Mouse (Mus musculus): ENCODE measurements around the gene Spn. TPM values are rescaled to one million over a fixed set of nuclear protein-coding genes. Genes with fewer than 3 reads are reported as not detected.
A peak's percentile ranks its signal among the peaks of the same experiment; 100 is the strongest.

Spn gene
- polyA plus RNA-seq, 1 experiment from 2014 or later = 0.36 TPM

DNA sequence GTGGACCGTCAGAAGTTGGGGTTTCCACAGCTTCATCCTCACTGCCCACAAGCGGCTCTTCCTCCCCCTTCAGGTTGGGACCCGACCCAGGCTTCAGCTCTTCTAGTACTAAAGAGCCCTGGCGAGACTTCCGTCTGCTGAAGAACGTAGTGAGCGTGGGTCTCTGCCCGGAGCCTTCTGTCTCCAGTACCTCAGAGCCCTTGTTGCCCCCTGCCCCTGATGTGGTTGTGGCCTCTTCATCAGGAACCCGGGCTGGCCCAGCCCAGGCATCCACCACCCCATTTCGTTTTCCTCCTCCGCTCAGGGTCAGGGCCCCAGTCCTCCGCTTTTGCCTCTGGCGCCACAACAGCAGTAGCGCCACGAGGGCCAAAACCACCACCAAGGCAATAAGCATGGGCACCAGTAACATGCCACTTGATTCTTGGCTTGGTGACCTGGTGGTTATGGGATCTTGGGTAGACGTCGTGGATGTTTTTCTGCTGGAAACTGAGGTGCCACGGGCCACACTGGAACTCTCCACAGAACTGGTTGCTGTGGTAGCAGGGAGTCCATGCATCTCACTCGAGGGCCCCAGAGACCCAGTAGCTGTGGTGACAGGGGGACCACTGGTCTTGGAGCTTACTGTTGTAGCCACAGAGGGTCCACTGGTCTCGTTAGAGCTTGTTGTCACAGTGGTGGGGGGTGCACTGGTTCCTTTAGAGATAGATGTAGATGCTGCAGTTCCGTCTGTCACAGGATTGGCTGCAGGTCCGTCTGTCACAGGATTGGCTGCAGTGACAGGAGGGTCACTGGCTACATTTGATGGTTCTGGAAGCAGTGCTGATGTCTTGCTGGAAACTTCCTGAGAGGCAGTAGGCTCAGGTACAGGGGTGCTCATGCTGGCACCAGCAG is 1.2 kb downstream of the Spn start:
- Histone ChIP-seq H3K4me3 (replicated peaks) (no peak overlapping the region), H3K9me3 (no peaks in the 10 kb centered on the region)
- 83% methylated on average over 22 of the region's 22 CpGs for WGBS

DNA sequence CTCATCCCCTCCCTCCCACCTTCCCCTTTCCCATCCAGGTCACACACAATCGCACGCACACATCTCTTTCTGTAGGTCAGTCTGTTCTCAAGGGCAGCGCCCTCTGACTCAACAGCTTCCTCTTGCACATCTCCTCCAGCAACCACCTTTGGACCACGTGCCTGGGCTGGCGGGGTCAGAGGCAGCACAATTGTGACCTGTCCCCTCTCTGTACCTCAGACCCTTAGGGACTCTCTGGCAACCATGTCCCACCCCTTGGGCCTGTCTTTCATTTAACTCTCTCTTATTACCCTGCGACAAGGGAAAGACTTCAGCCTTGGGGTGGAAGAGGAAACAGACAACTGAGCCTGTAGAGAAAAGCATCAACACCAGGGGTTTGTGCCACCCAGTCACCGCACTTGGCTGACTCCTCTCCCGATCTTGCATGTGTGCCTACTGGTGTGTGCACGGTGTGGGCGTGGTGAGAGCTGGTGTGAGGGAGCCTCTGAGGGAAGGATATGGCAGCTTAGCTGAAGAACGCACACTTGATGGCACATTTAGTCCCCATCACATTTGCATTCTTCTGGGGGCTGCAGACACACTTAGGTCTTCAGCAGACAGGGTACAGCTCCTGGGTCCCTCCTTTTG is 2.7 kb downstream of the Spn start:
- Histone ChIP-seq H3K36me3 (no peaks in the 10 kb centered on the region), H3K9me3 (no peaks in the 10 kb centered on the region), H3K4me3 (replicated peaks) (no peak overlapping the region), H3K9ac (no peak overlapping the region), H3K4me1 (replicated peaks) (no peaks in the 10 kb centered on the region), H3K27ac (no peak overlapping the region), H3K4me2 (replicated peaks) (no peak overlapping the region), H3K27me3 (replicated peaks) (no peaks in the 10 kb centered on the region)
- WGBS = 81% methylated on average over 11 of the region's 11 CpGs
- no peak for ATAC-seq

More for the DNA sequence above, 1.2 kb downstream of the Spn start:
- H3K4me2 ChIP-seq (replicated peaks) = no peak overlapping the region
- H3K4me1 ChIP-seq (replicated peaks) = no peaks in the 10 kb centered on the region
- no peaks in the 10 kb centered on the region for H3K27me3 ChIP-seq (replicated peaks)
- no peak for ATAC-seq
- no peak overlapping the region for H3K27ac ChIP-seq
- H3K9ac ChIP-seq = no peak overlapping the region
- no peaks in the 10 kb centered on the region for H3K36me3 ChIP-seq

- H3K27me3 ChIP-seq (replicated peaks) = no peaks in the 10 kb centered on the region
- 72% methylated on average over 5 of the region's 5 CpGs for WGBS
- H3K27ac ChIP-seq = no peak overlapping the region
- H3K9me3 ChIP-seq = no peaks in the 10 kb centered on the region
- no peak overlapping the region for H3K4me3 ChIP-seq (replicated peaks)
- ATAC-seq = no peak
- H3K36me3 ChIP-seq = no peaks in the 10 kb centered on the region
- H3K9ac ChIP-seq = no peak overlapping the region
- no peak overlapping the region for H3K4me2 ChIP-seq (replicated peaks)
- H3K4me1 ChIP-seq (replicated peaks) = no peaks in the 10 kb centered on the region
These were observed 4.5 kb downstream of the Spn start for GRCm38 (mm10) chr7:127133125-127133524.

- Histone ChIP-seq H3K27me3 (replicated peaks) (no peaks in the 10 kb centered on the region), H3K4me1 (replicated peaks) (no peaks in the 10 kb centered on the region), H3K36me3 (no peaks in the 10 kb centered on the region), H3K9ac (no peak overlapping the region), H3K4me2 (replicated peaks) (no peak overlapping the region), H3K4me3 (replicated peaks) (no peak overlapping the region), H3K27ac (no peak overlapping the region), H3K9me3 (no peaks in the 10 kb centered on the region)
- peak; percentile 56; the same call in 1 of the 2 replicates for ATAC-seq
- WGBS = 21% methylated on average over 4 of the region's 4 CpGs
These were observed 8.0 kb downstream of the Spn start for GRCm38 (mm10) chr7:127129638-127130037.

DNA sequence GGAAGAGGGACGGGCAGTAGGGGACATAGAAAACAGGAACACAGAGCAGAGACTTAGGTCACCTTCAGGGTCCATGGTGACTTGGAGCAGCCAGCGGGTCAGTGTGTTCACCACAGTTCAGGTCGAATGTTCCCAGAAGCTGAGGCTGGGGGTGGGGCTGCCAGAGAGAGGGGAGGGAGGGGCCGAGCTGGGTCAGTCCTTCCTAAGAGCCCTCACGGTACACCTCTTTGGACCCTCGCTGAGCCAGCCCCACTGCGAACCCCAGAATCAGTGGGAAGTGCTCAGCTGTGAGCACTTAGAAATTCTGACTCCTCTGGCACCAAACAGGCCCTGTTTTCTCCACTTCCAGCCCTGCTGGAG is 15.7 kb downstream of the Spn start, which contains the start of gene Qprt:
Gene Qprt, minus strand, starts transcription at position 316 of the 360 bp plus-strand sequence.
- H3K4me3 ChIP-seq (replicated peaks) = 0 out of 2 replicates have a peak within 1 kb of the TSS, but pooled peaks have one; percentile 0
- no peaks in the 10 kb centered on the region for H3K9me3 ChIP-seq
- H3K36me3 ChIP-seq = no peaks in the 10 kb centered on the region
- no peaks in the 10 kb centered on the region for H3K27me3 ChIP-seq (replicated peaks)
- H3K9ac ChIP-seq = no peak within 1 kb of the TSS; the same call in 1 of the 2 replicates
- H3K4me1 ChIP-seq (replicated peaks) = peaks cover 22% of the 10 kb centered on the region
- peak within 1 kb of the TSS; percentile 47 for H3K4me2 ChIP-seq (replicated peaks)
- whole genome bisulfite sequencing = 11% methylated on average over 7 of the region's 7 CpGs
- peak; percentile 50 for ATAC-seq
- no peak within 1 kb of the TSS for H3K27ac ChIP-seq

DNA sequence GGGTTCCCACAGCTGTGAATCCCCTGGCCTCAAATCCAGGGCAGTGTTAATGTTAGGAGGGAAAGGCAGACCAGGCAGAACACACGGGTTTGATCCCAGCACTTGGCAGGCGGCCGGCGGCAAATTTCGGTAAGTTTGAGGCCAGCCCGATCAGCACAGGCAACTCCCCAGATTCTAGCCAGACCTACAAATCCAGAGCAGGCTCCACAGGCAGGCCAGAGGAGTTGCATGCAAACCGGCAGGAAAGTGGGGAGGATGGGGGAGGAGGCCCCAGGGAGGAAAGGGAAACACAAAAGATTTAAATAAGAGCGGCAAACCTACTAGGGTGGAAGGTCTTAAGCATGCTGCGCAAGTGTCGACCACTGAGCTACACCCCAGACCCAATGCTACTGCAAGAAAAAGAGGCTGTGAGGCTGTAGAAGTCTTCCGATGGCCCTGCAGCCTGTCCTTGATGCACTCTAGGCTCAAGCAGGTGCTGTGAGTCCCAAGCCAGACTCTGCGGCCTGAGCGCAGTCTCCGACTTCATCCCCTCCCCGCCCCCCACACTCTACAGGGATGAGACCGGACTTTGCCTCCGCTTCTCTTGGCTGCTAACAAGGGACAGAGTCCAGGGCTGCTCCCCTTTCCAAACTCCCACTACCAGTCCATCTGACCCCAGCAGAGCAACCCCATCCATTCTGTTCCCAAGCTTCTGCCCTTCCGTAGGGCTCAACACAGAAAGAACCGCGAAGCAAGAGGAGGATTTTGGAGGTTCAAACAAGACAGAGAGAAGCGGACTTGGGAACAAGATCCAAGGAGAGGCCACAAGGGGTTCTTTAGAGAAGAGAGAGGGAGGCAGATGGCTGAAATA is 16.3 kb downstream of the Spn start:
- H3K4me1 ChIP-seq (replicated peaks) = peaks cover 22% of the 10 kb centered on the region
- peak overlapping the region; percentile 47 for H3K4me2 ChIP-seq (replicated peaks)
- no peak overlapping the region; the same call in 1 of the 2 replicates for H3K9ac ChIP-seq
- 21% methylated on average over 21 of the region's 21 CpGs for WGBS
- no peaks in the 10 kb centered on the region for H3K36me3 ChIP-seq
- ATAC-seq = peak; percentile 81
- H3K27ac ChIP-seq = no peak overlapping the region
- no peaks in the 10 kb centered on the region for H3K9me3 ChIP-seq
- no peaks in the 10 kb centered on the region for H3K27me3 ChIP-seq (replicated peaks)
- H3K4me3 ChIP-seq (replicated peaks) = 0 out of 2 replicates have a peak overlapping the region, but pooled peaks have one; percentile 0

GRCm38 (mm10) chr7:127118671-127119445 is 18.8 kb downstream of the Spn start:
- Histone ChIP-seq H3K27ac (no peak overlapping the region), H3K4me1 (replicated peaks) (peaks cover 22% of the 10 kb centered on the region), H3K4me2 (replicated peaks) (no peak overlapping the region), H3K27me3 (replicated peaks) (no peaks in the 10 kb centered on the region), H3K9ac (no peak overlapping the region), H3K4me3 (replicated peaks) (no peak overlapping the region), H3K9me3 (no peaks in the 10 kb centered on the region), H3K36me3 (no peaks in the 10 kb centered on the region)
- WGBS = 57% methylated on average over 14 of the region's 14 CpGs
- ATAC-seq = no peak

DNA sequence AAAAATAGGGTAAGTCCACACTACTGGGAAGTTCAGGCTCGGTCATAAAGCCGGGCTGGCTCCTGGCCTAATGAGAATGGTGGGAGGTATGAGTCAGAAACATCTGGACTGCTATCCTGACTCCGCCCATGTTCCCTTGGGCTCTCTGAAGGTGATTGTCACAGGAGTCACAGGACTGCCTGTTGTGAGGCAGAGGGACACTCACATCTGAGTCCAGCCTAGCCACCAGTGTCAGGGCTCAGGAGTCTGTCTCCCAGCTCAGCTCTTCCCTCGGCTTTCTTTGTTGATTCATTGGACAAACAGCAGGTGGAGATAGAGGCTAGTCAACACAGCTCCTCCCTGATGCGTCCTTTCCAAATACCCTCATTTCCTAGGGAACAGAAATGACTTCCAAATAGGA is 19.7 kb downstream of the Spn start:
- Histone ChIP-seq H3K36me3 (no peaks in the 10 kb centered on the region), H3K27ac (no peak overlapping the region), H3K9ac (no peak overlapping the region), H3K4me2 (replicated peaks) (no peak overlapping the region), H3K4me1 (replicated peaks) (peaks cover 28% of the 10 kb centered on the region), H3K4me3 (replicated peaks) (no peak overlapping the region), H3K27me3 (replicated peaks) (no peaks in the 10 kb centered on the region), H3K9me3 (no peaks in the 10 kb centered on the region)
- peak; percentile 46 for ATAC-seq
- 27% methylated on average over 5 of the region's 5 CpGs for WGBS

DNA sequence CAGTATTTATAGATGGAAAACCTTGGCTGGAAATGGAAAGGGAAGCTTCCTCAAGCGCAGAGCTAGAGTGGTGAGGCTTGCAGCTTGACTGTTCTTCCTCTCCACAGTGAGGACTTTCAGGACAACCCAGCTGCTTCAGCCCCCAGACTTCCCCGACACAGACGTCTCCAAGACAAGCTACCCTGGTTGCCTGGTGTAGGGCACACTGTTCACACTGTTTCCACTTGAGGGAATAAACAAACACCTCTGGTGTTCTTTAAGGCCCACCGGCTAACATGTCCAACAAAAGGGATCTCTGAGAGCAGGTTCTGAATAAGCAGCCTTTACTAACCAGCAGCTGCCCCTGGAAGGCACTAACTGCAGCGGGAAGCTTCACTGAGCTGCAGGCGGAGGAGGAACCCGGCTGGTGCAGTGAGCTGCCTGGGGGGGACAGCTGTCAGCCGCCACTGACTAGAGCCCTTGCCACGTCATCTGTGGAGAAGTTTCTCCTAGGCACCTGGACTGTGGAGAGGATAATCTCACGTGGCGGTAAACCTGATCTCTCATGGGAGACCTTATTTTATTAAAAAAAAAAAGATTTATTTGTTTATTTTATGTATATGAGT is 21.2 kb downstream of the Spn start:
- Histone ChIP-seq H3K9me3 (no peaks in the 10 kb centered on the region), H3K4me1 (replicated peaks) (peaks cover 24% of the 10 kb centered on the region), H3K27me3 (replicated peaks) (no peaks in the 10 kb centered on the region), H3K4me2 (replicated peaks) (no peak overlapping the region), H3K9ac (no peak overlapping the region), H3K27ac (no peak overlapping the region), H3K36me3 (no peaks in the 10 kb centered on the region), H3K4me3 (replicated peaks) (no peak overlapping the region)
- no peak for ATAC-seq
- WGBS = 57% methylated on average over 11 of the region's 11 CpGs

- Histone ChIP-seq H3K9ac (no peak overlapping the region), H3K9me3 (no peaks in the 10 kb centered on the region), H3K4me2 (replicated peaks) (no peak overlapping the region), H3K4me1 (replicated peaks) (peaks cover 22% of the 10 kb centered on the region), H3K36me3 (no peaks in the 10 kb centered on the region), H3K27ac (no peak overlapping the region), H3K4me3 (replicated peaks) (no peak overlapping the region), H3K27me3 (replicated peaks) (no peaks in the 10 kb centered on the region)
- 69% methylated on average over 11 of the region's 11 CpGs for WGBS
- ATAC-seq = no peak
These were observed 22.7 kb downstream of the Spn start for GRCm38 (mm10) chr7:127114920-127115319.

- Histone ChIP-seq H3K27me3 (replicated peaks) (no peaks in the 10 kb centered on the region), H3K4me2 (replicated peaks) (peak overlapping the region; percentile 46), H3K9ac (no peak overlapping the region), H3K9me3 (no peaks in the 10 kb centered on the region), H3K36me3 (no peaks in the 10 kb centered on the region), H3K27ac (0 out of 2 replicates have a peak overlapping the region, but pooled peaks have one; percentile 22), H3K4me1 (replicated peaks) (peaks cover 22% of the 10 kb centered on the region), H3K4me3 (replicated peaks) (no peak overlapping the region)
- WGBS = 40% methylated on average over 12 of the region's 12 CpGs
- peak; percentile 50 for ATAC-seq
These were observed 23.9 kb downstream of the Spn start for GRCm38 (mm10) chr7:127113614-127114259.
